Mouse (Mus musculus) c-Kit-positive CD71-positive TER-119-positive erythroid progenitor cells, embryonic 14.5 days (primary cell): ENCODE results near the gene Trim41.
A peak's percentile ranks its signal among the peaks of the same experiment; 100 is the strongest.
"Not testable (repeated sequence)": the region's sequence is repeated elsewhere in the genome, so short reads cannot be mapped to it uniquely, and the experiment has no call there.

Experiments
- DNase-seq: peaks from one replicate; pipeline ENCODE4 v3.0.0-alpha.2; 2013; ENCODE audit warnings: low spot score

The Trim41 gene

GRCm38 (mm10) chr11:48837310-48838180 lies 20.4 kb upstream of the Trim41 start:
- DNase-seq = no peak

GRCm38 (mm10) chr11:48836990-48837309 lies 19.8 kb upstream of the Trim41 start:
- DNase-seq = no peak

GRCm38 (mm10) chr11:48835923-48836322 lies 18.8 kb upstream of the Trim41 start:
- DNase-seq = no peak

DNA sequence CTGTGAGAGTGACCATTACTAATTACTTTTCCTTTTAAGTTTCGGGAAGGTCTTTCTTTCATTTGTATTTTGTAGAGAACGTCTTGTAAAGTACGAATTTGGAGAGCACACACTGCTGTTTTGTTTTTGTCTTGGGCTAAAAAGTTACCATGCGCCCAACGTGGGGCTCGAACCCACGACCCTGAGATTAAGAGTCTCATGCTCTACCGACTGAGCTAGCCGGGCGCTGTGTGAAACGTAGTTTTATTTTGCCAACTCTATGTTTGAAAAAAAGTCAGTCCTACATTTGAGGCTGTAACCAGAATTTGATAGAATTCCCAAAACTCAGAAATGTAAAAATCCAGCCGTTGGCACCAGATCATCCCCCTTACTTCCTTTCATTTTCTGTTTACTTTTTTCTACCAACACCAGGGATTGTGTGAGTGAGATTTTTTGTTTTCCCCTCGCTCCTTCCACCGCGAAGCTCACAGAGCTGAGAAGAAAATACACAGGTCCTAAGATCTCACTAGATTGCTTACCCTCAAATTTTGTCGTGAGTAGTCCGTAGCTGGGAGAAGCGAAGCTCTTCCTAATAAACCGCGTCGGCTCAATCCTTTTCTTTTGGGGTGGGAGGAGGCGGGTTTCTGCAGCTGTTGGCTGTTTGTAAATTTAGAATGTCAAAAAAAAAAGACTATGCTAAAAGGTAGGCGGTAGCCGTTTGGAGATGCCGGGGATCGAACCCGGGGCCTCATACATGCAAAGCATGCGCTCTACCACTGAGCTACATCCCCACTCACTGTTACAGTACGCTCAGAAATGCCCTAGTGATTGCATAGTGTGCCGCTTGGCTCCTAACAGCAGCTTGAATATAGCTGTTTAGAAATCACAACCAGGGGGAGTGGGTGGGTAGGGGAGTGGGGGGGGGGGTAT lies 16.8 kb upstream of the Trim41 start:
- DNase-seq = peak; percentile 90

GRCm38 (mm10) chr11:48833078-48833730 lies 16.1 kb upstream of the Trim41 start:
- no peak for DNase-seq

DNA sequence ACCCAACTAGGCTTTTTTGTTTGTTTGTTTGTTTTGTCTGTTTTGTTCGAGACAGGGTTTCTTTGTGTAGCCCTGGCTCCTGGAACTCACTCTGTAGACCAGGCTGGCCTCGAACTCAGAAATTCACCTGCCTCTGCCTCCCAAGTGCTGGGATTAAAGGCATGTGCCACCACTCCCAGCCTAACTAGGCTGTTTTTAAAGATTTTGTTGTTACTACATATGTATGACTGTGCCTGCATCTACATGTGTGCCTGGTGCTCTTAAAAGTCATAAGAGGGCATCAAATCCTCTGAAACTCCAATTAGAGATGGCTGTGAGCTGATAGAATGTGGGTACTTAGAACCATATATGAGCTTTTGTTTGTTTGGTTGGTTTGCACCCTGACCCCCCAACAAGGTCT lies 14.1 kb upstream of the Trim41 start:
- no peak for DNase-seq

DNA sequence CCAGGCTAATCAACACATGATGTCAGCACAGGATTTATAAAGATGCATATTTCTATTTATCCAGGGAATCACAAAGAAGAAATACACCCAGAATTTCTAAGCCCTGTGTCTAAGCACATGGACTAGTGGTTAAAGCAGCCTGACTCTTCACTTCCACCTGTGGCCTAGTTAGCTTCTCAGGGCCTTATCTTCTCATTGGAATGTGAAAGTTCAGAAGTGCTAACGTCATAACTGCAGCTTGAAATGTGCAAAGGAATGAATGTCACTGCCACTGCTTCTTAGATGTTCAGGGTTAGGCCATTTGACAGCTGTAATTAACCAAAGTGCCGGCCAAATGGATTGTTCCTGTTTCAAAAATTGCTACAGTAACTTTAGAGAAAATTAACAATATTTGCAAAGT lies 13.1 kb upstream of the Trim41 start:
- DNase-seq = no peak

DNA sequence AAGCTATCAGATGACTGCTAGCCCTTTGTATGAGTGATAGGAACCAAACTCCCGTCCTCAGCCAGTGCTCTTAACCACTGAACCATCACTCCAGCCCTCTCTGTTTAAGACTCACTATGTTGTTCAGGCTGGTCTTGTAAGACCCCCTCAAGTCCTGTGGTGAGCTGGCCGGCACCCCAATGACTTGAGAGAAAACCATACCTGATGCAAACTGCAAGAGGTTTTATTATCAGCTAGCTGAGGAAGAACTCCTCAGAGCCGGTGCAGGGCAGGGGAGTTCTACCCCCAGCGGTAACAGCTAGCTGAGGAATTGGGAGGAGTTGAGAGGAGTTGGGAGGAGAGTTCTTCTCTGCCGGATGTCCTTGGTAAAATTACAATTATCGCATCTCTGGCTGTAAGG lies 10.8 kb upstream of the Trim41 start:
- no peak for DNase-seq

GRCm38 (mm10) chr11:48826752-48827096 lies 9.6 kb upstream of the Trim41 start:
- no peak for DNase-seq

- DNase-seq = not testable (repeated sequence)
Observed at GRCm38 (mm10) chr11:48825979-48826751, 9.0 kb upstream of the Trim41 start, which contains the start of the genes Trim7 and Gm12184. Trim7 (plus strand) TSS chr11:48826140. Gm12184 (minus strand) TSS chr11:48826655.

- DNase-seq = no peak
Observed at GRCm38 (mm10) chr11:48824311-48824830, 7.2 kb upstream of the Trim41 start.

GRCm38 (mm10) chr11:48823536-48823972 lies 6.4 kb upstream of the Trim41 start:
- peak; percentile 92 for DNase-seq

GRCm38 (mm10) chr11:48822768-48823512 lies 5.8 kb upstream of the Trim41 start:
- DNase-seq = no peak

GRCm38 (mm10) chr11:48821299-48821698 lies 4.1 kb upstream of the Trim41 start:
- not testable (repeated sequence) for DNase-seq

GRCm38 (mm10) chr11:48820308-48820674 lies 3.1 kb upstream of the Trim41 start:
- no peak for DNase-seq

- DNase-seq = no peak
Observed at GRCm38 (mm10) chr11:48819614-48820307, 2.6 kb upstream of the Trim41 start.

DNA sequence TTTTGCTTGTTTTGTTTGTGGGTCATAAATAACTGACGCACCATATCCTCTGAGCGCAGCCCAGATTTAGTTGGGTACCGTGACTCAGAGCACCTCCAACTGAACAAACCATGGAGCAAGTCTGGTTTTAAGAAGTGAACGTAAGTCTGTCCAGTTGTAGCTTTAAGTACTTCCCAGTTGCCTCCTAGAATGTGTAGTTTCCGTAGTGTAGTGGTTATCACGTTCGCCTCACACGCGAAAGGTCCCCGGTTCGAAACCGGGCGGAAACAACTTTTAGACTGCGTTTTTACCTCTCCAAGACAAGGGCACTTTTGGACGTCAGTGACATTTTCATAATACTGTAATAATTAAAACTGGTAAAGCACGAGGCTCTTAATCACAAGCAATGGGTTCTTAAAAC lies 1.2 kb upstream of the Trim41 start:
- peak; percentile 99 for DNase-seq

- no peak for DNase-seq
Observed at GRCm38 (mm10) chr11:48817794-48818193, 641 bp upstream of the Trim41 start.

DNA sequence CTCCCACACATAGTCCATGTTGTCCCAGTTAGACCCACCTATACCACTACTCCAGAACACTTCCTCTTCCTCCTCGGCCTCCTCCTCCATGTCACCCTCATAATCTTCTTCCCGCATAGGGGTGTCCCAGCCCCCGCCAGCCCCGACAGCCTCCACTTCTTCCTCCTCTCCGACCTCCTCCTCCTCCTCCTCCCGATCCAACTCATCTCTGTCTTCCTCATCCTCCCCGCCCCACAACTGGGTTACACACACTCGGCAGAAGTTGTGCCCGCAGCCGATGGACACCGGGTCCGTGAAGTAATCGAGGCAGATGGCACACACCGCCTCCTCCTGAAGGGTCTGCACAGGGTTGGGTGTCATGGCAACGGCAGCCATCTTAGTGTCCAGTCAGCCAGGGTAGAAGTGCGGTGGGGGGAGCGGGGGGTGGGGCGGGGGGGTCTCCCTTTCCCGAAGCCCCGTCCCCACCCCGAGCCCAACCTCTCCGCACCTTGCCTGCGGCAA lies 822 bp downstream of the Trim41 start:
- DNase-seq = no peak

DNA sequence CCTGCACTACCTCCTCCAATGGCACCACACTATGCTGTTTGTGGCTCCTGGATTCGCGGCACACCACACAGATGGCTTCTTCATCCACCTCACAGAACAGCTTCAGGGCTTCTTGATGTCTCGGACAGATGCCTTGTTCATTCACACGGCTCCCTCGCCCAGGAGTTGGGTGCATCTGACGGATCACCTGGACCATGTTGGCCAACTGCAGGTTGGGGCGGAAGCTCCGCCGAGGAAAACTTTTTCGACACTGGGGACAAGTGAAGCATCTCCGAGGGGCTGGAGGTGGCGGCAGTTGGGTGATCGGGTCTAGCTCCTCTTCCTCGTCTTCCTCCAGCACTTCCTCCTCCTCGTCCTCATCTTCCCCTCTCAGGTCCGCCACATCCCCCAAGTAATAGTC lies 1.3 kb downstream of the Trim41 start:
- DNase-seq = no peak
